Mouse (Mus musculus) inflammation-experienced regulatory T-cells, adult 6 months (primary cell): Measurements from ENCODE around the gene Dguok. TPM values are rescaled to one million over a fixed set of nuclear protein-coding genes. Genes with fewer than 3 reads are reported as not detected.

Experiments used
- polyA plus RNA-seq, 3 experiments: library from polyadenylated mRNA; unstranded; fragments of 100-300 nt; shearing (Covaris generic); gene quantifications; one replicate each; pipeline ENCODE4 v1.2.1; 2017

Gene Dguok
- polyA plus RNA-seq, 3 experiments from 2014 or later: 60.1 to 100 (median 87.6) TPM

Other genes starting within 250 kb of the Dguok start
- 100 to 1,000 TPM; 129 to 140 (median 134) TPM for gene Mthfd2, start 181.1 kb downstream of the Dguok start, polyA plus RNA-seq
- gene Mob1a, start 181.0 kb downstream of the Dguok start, polyA plus RNA-seq: 10 to 100 TPM; 57.7 to 67.7 (median 63.5) TPM
- 10 to 100 TPM; 59.4 to 85.5 (median 73.8) TPM for gene Bola3, start 157.8 kb downstream of the Dguok start, polyA plus RNA-seq
- 10 to 100 TPM; 13.2 to 19.4 (median 18.7) TPM for gene Tet3, start 47.9 kb downstream of the Dguok start, polyA plus RNA-seq
- 10 to 100 TPM; 25.8 to 52.0 (median 35.3) TPM for gene Actg2, start 29.3 kb upstream of the Dguok start, polyA plus RNA-seq
- 10 to 100 TPM; 30.8 to 48.3 (median 33.1) TPM for gene Stambp, start 65.8 kb upstream of the Dguok start, polyA plus RNA-seq
- gene Clec4f, start 149.2 kb upstream of the Dguok start, polyA plus RNA-seq: not detected
- gene Cd207, start 170.9 kb upstream of the Dguok start, polyA plus RNA-seq: not detected
- 1 to 10 TPM in 1 of 3 experiments, not detected in 2; 1.3 TPM for gene Vax2, start 204.3 kb upstream of the Dguok start, polyA plus RNA-seq
- gene Atp6v1b1, start 236.0 kb upstream of the Dguok start, polyA plus RNA-seq: not detected